Mouse (Mus musculus) stomach, postnatal 0 days (tissue): ENCODE results near the gene Il17f.

Experiments
- CTCF ChIP-seq: IDR thresholded peaks from 2 replicates; pipeline ENCODE4 v1.5.1; 2016; ENCODE audit warnings: antibody characterized with exemption, low read depth, mild to moderate bottlenecking, moderate library complexity
- EP300 ChIP-seq: optimal IDR thresholded peaks from 2 replicates; pipeline ENCODE3; 2016; ENCODE audit warnings: antibody characterized with exemption

GRCm38 (mm10) chr1:20738483-20738882 is 51.9 kb downstream of the Il17f start:
- peak; percentile 56 for TF ChIP-seq CTCF
- no peak for TF ChIP-seq EP300
